Mouse (Mus musculus) T-cell, adult 66 days (primary cell): ENCODE results near the gene Kctd14. TPM values are rescaled to one million over a fixed set of nuclear protein-coding genes. Genes with fewer than 3 reads are reported as not detected.

Source experiments
- total RNA-seq, 2 experiments: library from RNA; stranded (reverse); gene quantifications; 3 replicates in 1 of 2; 4 replicates in 1 of 2; pipeline ENCODE4 v1.2.4; 2023

Gene Kctd14
- 1 to 10 TPM in 1 of 2 experiments, under 1 TPM in 1; 0.52 to 1.6 TPM for total RNA-seq

DNA sequence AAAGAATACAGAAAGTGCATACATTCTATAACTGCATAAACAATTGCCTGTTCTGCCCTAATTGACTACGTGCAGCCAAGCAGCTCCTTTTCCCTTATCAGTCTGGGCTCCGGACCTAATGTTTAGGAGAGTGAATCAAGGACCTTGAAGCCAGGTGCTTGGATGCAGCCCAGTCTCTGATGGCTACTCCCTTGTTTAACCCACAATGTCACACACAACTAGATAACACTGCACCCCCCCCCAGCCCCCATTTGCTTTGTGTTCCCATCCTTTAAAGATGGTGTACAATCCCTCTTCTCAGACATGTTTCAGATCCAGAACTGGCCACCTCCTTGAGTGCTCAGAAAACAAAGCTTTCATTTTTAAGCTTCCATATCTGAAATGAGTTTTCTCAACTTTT is at the start of gene Kctd14:
TSS of gene Kctd14 (plus strand) at position 301 of the 400 bp plus-strand sequence.

DNA sequence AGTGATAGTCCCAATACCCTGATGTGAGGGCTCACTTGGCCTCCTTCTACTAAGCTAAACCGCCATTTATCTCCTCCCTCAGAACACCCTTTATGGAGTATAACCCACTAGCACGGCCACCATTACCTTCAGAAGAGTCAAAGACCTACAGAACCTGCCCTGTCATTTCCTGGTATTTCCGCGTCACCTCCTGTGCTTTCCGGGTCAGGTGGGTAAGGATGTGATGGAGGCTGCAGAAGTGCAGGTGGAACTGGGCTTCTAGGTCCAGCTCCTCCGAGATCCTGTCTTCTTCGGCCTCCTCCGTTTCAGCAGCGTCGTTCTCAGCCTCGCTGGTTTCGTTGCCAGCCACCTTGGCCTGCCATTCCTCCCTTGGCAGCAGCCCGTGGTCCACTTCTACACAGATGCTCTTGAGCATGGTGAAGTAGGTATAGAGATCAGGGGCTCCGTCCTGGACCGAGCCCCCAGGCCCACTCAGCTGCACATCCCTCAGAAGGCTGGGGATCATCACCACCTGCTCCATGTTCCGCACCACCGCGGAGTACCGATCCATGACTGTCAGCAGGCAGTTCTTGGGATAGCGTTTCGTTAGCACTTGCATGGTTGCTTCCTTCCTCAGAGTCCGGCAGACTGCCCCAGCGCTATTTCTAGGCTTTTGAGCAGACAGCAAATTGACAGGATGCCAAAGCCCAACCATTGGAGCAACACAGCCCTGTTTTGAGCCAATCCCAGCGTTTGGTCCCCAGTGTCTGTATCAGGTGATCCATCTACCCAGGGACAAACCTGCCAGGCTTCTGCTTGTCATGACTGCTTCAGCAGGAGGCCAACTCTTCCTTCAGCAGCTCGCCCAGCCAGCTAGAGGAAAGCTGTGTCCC is 34.0 kb upstream of the Kctd14 start, which contains the start of gene Thrsp:
TSS of gene Thrsp (minus strand) at position 825 of the 872 bp plus-strand sequence.

GRCm38 (mm10) chr7:97480821-97481339 is 29.8 kb downstream of the Kctd14 start, which contains the start of gene Ints4:
Gene Ints4 (plus strand): TSS chr7:97480956.

Other genes starting within 250 kb of the Kctd14 start
- 1 to 10 TPM; 5.4 to 5.8 TPM for gene Usp35, start 119.3 kb upstream of the Kctd14 start, total RNA-seq
- 1 to 10 TPM; 1.1 to 1.8 TPM for gene Kctd21, start 119.0 kb upstream of the Kctd14 start, total RNA-seq
- 10 to 100 TPM; 13.1 to 13.2 TPM for gene Alg8, start 79.7 kb upstream of the Kctd14 start, total RNA-seq
- gene Ndufc2, start 51.3 kb upstream of the Kctd14 start, total RNA-seq: 10 to 100 TPM; 51.1 to 59.0 TPM
- not detected for gene Thrsp, start 33.6 kb upstream of the Kctd14 start, total RNA-seq
- 10 to 100 TPM; 40.2 to 42.4 TPM for gene Ints4, start 29.6 kb downstream of the Kctd14 start, total RNA-seq
- gene Aamdc, start 128.2 kb downstream of the Kctd14 start, total RNA-seq: 10 to 100 TPM; 13.8 to 15.2 TPM
- gene Rsf1, start 128.6 kb downstream of the Kctd14 start, total RNA-seq: 10 to 100 TPM; 65.1 to 75.9 TPM
- gene Clns1a, start 245.3 kb downstream of the Kctd14 start, total RNA-seq: 10 to 100 TPM; 57.2 to 57.3 TPM